Mouse (Mus musculus): Measurements from ENCODE around the gene Ncoa7.

Gene Ncoa7

DNA sequence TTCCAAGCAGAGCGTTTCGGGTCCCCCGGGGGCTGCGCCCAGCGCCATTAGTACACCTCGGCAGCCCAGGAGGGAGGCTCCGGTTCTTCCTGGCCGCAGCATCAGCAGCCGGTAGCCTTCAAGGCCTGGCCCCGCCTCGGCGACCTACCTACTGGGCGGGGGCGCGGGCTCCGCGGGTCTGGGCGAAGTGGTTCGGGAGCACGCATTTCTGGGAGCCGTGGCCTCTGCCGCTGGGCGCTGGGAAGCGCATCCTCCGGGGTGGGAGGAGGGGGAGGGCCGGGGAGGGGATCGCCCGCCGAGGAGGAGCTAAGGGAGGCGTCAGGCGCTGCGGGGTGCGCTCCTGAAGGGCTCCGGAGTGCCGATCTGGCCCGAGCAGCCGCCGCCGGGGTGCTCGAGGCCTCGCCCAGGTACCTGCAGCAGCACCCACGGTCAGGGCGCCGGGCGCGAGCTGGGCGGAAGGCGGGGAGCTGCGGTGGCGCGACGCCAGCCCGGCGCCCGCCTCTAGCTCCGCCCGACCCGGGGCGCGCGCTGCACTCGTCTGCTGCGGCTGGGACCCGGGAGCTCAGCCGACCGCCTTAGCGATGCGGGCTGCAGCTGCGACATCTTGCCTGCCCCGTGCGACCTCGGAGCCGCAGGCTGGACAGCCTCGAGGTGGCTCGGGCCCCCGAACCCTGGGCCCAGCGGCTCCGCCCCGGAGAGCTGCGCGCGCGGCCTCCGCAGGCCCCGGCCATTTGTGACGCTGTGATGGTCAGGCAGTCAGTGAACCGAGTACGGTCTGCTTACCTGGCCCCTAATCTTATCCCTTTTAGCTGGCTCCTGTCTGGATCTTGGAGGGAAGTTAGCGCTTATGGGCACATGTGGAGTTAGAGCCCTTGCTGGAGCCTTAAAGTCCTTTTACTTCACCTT, at the start of gene Ncoa7:
Ncoa7 (minus strand) TSS at position 646 of the 906 bp plus-strand sequence.
- DNase-seq (ENCODE audit: low read depth), result no peak

- no peak for DNase-seq (ENCODE audit: low read depth)
Observed at GRCm38 (mm10) chr10:30845101-30845825, 42.1 kb upstream of the Ncoa7 start.

- no peak for DNase-seq (ENCODE audit: low read depth)
Observed at GRCm38 (mm10) chr10:30844191-30845010, 41.3 kb upstream of the Ncoa7 start.

- DNase-seq (ENCODE audit: low read depth), result no peak
Observed at GRCm38 (mm10) chr10:30843438-30844190, 40.5 kb upstream of the Ncoa7 start.

DNA sequence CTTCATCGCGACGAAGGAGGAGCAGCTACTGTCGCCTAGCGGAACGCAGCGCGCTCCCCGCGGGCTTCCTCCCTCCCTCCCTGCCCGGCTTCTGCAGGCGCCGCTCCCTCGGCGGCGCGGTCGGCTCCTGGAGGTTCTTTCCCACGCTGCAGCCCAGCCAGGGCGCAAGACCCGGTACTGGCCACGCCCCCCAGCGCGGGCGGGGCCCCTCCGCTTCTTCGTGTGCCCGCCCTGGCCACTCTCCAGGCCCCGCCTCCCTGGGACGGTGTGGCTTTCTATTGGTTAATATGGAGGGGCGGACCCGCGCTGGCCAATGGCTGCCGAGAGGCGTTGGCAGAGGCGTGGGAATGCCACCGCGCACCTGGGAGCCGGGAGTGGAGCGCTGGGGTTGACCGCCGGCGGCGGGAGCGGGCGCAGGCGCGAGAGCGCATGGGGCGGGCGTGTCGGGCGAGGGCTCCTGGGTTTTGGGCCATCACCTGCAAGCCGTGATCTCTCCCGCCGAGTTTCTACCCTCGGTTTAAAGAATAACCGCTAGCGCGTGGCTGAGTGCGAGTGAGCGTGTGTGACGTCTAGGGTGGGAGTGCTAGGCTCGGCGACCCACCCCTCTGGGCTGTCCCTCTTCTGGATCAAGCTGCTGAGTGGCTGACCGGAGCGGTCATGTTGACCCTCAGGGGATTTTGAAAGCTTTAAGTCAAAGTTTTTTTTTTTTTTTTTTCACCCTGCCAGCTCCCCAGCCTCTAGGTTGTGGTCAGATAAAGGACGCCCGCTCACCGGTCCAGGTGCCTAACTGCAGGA, 39.7 kb upstream of the Ncoa7 start, which contains the start of gene Hey2:
Hey2 (minus strand) TSS at position 159 of the 795 bp plus-strand sequence.
- DNase-seq (ENCODE audit: low read depth), result peak; percentile 74

GRCm38 (mm10) chr10:30842228-30842627, 39.1 kb upstream of the Ncoa7 start:
- no peak for DNase-seq (ENCODE audit: low read depth)

DNA sequence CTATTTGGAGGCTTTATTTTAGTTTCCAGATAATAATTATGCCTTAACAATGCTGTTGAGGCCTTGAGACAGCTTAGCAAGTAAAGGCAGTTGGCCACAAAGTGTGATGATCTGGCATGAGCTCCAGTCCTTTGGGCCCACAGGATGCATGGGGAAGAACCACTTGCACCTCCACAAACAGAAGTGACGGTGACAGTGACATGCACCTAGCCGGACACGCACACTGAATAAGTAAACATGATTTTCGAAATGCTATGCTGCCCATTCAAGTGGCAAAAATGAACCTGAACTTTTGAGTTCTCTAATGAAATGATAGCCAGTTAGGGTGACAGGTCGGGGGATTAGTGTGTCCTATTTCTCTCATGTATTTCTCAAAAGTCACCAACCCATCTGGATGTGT, 37.7 kb upstream of the Ncoa7 start:
- no peak for DNase-seq (ENCODE audit: low read depth)

DNA sequence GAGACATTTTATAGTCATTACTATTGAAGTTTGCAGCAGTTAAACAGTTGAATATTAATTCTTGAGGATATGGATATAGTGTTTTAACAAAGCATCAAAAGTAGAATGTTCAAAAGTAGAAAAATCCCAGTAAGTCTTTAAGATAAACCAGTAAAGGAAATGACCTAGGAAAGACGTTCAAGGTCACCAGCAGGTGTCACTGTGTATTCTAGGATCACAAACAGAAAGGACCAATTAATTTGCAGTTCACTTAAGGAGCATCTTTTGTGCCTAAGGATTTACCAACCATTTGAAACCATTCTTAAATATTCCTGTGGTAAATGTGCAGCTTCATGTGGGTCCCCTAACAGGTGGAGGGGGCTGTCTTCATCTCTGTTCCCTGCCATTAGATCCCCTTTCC, 35.1 kb upstream of the Ncoa7 start:
- DNase-seq (ENCODE audit: low read depth), result no peak

DNA sequence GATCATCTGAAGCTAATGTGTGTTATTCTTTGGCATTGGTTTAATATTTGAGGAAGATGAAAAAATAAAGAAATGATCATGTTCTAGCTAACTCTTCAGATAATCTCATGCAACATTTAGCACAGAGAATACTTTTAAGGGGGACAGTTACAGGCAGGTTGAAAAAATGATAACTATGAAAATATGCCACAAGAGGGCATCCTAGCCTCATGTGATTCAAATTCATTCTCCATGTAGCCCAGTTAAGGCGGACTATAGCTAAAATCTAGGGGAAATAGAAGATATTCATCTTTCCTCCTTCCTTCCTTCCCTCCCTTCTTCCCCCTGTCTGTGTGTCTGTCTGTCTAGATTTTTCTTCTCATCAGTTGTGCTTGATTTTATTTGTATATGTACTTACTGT, 21.9 kb upstream of the Ncoa7 start:
- DNase-seq (ENCODE audit: low read depth), result no peak

DNA sequence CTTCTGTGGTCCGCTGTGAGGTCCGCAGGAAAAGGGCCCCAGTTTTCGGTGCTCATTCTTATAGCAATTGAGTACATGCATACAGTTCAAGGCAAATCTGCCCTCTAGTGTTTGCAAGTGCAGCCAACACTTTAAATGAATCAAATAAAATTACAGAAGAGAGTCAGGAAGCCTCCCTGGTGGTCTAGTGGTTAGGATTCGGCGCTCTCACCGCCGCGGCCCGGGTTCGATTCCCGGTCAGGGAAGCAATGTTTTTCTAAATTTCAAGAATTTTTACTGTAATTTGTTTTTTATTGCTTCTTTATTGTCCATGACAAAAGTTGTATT, 7.8 kb upstream of the Ncoa7 start:
- peak; percentile 67 for DNase-seq (ENCODE audit: low read depth)

GRCm38 (mm10) chr10:30810247-30810966, 7.3 kb upstream of the Ncoa7 start:
- DNase-seq (ENCODE audit: low read depth), result peak; percentile 49

DNA sequence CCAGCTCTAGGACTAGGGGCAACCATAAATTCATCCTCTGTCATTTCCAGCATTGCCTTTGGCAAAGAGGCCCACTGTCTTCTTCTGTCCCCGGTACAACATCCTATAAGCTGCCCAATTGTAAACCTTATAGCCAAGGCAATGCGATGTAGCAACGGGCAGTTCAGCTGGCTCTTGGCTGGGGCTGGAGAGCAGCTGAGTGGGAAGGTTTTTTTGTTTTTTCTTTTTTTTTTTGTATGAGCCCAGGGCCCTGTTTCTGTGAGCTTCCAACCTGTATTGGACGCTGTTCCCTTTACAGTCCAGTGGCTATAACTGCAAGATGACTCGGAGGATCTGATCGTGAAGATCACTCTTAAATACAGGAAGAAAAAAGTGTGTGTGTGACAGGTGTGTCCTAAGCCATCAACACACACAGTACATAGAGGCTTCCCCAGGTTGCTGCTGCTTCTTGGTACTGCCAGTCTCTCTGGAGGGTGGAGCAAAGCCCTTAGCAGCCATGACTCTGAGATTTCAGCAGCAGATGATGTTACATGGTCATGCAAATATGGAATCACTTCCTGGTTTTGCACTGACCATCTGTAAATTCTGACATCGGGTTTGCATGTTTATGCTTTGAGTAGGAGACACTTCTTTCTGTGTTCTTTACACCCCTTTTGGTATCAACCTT, 594 bp upstream of the Ncoa7 start:
- no peak for DNase-seq (ENCODE audit: low read depth)

GRCm38 (mm10) chr10:30802033-30802432, 1.1 kb downstream of the Ncoa7 start:
- DNase-seq (ENCODE audit: low read depth), result no peak

DNA sequence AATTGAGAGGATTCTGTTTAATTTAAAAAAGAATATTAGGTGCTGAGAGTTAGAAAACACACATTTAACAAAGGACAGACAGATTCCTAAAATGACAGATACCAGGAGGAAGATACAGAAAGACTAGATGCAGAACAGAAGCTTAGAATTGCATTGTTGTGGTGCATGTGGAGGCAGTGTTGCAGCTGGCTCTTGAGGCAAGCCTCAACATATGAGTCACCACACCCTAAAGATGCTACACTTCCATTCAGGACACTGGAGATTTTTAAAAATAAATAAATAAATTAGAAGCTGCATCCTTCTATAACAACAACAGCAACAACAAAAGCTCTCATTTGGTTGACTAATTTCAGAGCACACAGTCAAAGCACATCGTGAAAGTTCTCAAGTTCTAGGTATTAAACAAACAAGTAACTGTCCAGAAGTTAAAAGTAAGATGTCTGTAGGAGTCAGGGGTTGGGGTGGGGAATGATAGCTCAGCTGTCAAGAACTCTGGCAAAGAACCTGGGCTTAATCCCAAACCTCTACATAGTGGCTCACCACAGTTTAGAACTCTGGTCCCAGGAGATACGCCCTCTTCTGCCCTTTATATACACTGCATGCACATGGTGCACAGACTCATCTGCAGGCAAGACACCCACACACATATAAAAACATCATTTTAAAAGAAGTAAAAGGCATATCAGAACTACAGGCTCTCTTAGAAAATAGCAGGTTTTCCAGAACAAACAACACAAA, 3.2 kb downstream of the Ncoa7 start:
- DNase-seq (ENCODE audit: low read depth), result no peak

DNA sequence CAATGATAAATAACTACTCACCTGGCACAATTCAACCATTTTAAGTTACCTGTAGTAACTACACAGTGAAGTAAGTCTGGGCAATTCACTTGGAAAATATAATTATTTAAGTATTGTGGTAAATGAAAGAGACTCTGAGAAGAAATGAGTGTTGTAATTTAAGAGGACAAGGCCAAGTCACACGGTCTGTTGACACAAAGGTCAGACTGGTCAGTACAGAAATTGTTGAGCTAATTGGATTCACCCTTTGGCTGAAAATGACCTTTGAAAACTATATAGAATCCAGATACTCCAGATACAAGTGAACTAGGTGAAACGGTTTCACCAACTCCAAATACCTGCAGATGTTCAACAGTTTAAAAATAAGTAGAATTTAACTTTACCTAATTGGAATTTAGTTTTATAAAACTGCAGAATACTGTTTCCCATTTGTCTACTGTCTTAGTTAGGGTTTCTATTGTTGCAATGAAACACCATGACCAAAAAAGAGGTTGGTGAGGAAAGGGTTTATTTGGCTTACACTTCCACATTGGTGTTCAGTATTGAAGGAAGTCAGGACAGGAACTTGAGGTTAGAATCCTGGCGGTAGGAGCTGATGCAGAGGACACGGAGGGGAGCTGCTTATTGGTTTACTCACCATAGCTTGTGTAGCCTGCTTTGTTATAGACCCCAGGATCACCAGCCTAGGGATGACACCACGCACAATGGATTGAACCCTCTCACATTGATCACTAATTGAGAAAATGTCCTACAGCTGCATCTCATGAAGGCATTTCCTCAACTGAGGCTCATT, 6.5 kb downstream of the Ncoa7 start:
- no peak for DNase-seq (ENCODE audit: low read depth)

- no peak for DNase-seq (ENCODE audit: low read depth)
Observed at GRCm38 (mm10) chr10:30791016-30791415, 12.1 kb downstream of the Ncoa7 start.

DNA sequence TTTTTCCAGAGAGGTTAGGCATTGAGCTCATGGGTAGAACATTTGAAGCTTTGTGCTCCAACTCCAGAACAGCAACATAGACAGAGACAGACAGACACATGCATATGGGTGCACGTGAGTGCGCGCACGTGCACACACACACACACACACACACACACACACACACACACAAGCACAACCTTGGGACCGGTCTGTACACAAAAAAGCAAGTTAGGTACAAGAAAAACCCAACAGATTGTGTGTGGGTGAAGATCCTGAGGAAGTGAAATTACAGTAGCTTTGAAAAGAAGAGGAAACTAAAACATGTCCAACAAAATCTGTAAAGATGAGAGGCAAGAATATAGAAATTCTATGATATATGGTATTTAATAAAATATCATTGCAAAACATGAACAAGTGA, 13.6 kb downstream of the Ncoa7 start:
- no peak for DNase-seq (ENCODE audit: low read depth)

GRCm38 (mm10) chr10:30788340-30788721, 14.8 kb downstream of the Ncoa7 start:
- DNase-seq (ENCODE audit: low read depth), result no peak
